In genomic region chr1:74859223-74859984, GRCm38 (mm10) we compare ENCODE assay signal across 14 mouse cellular contexts. TPM values are rescaled to one million over a fixed set of nuclear protein-coding genes. Genes with fewer than 3 reads are reported as not detected.
A peak's percentile ranks its signal among the peaks of the same experiment; 100 is the strongest.
DNase-seq lines count a peak whose midpoint lies in the region; ATAC-seq and TF ChIP-seq lines count a peak whose summit lies in the region.
"Had no signal": no experiment of that assay in that cellular context is flagged by ENCODE, and none has a peak within 500 bp of the region (broad histone marks: within the 10 kb centered on the region; RNA-seq: fewer than 3 reads in every experiment).

No protein-coding gene starts in this region.

- peak overlapping the region; percentile 81 for H3K4me2 ChIP-seq in hindbrain, embryonic 16.5 days (ENCODE audit: low read length)
- H3K4me2 ChIP-seq in neural tube, embryonic 14.5 days (ENCODE audit: low read depth, low read length): peak overlapping the region; percentile 83

- peak in 1 of 2 experiments; percentile 39 for DNase-seq in layer of hippocampus, adult 2 months (ENCODE audit: low spot score in 2 of 2)
- DNase-seq in layer of hippocampus, adult 9-11 months: no peak
- peak; percentile 42 for DNase-seq in brain, embryonic 14.5 days (ENCODE audit: low read depth)
- DNase-seq in yolk sac, embryonic 10.5 days (ENCODE audit: low spot score): no peak
- no peak for DNase-seq in frontal cortex, postnatal 25 days (ENCODE audit: low spot score in 2 of 2)
- no peak for DNase-seq in heart, embryonic 10.5 days (ENCODE audit: low spot score)
- DNase-seq: adrenal gland, adult 8-10 months; kidney, adult 2 months; lung, postnatal 4 days had no signal

- no peak for TF ChIP-seq CTCF in layer of hippocampus, adult 2 months (conservative IDR thresholded peaks at IDR 0.05)
- TF ChIP-seq CTCF in brain, embryonic 14.5 days (IDR thresholded peaks at IDR 0.05; ENCODE audit: borderline replicate concordance, extremely low read depth, insufficient read depth, insufficient read length): no peak

- no peak for TF ChIP-seq POLR2A in brain, embryonic 14.5 days (IDR thresholded peaks at IDR 0.05; ENCODE audit: borderline replicate concordance, extremely low read depth, insufficient read depth, insufficient read length, poor library complexity, severe bottlenecking)

- H3K9ac ChIP-seq in hindbrain, embryonic 16.5 days (ENCODE audit: low read depth, low read length): no peak overlapping the region
- H3K9ac ChIP-seq in neural tube, embryonic 14.5 days (replicated peaks; ENCODE audit: low read depth, low read length): 0 out of 2 replicates have a peak overlapping the region, but pooled peaks have one; percentile 68
- H3K9ac ChIP-seq: heart, embryonic 12.5 days; limb, embryonic 12.5 days; stomach, embryonic 15.5 days had no signal

- peak overlapping the region; percentile 70 for H3K4me3 ChIP-seq in layer of hippocampus, adult 2 months
- H3K4me3 ChIP-seq in hindbrain, embryonic 16.5 days (ENCODE audit: low read length): peak overlapping the region; percentile 94
- peak overlapping the region; percentile 94 for H3K4me3 ChIP-seq in neural tube, embryonic 14.5 days (ENCODE audit: low read depth, low read length)
- H3K4me3 ChIP-seq in heart, embryonic 10.5 days: no peak overlapping the region

- H3K27me3 ChIP-seq in hindbrain, embryonic 16.5 days (replicated peaks; ENCODE audit: control insufficient read depth, insufficient read depth, low read length): no peaks in the 10 kb centered on the region
- peaks cover 11% of the 10 kb centered on the region; the same call in 1 of the 2 replicates for H3K27me3 ChIP-seq in neural tube, embryonic 14.5 days (ENCODE audit: control insufficient read depth, insufficient read depth, low read length)
- peaks cover 67% of the 10 kb centered on the region for H3K27me3 ChIP-seq in heart, embryonic 10.5 days (ENCODE audit: insufficient read depth, poor library complexity, severe bottlenecking)

- peaks cover 16% of the 10 kb centered on the region for H3K4me1 ChIP-seq in hindbrain, embryonic 16.5 days (ENCODE audit: control insufficient read depth, insufficient read depth, low read depth, low read length)
- peaks cover 22% of the 10 kb centered on the region for H3K4me1 ChIP-seq in neural tube, embryonic 14.5 days (ENCODE audit: control insufficient read depth, insufficient read depth, low read length)
- H3K4me1 ChIP-seq in heart, embryonic 10.5 days: peaks cover 28% of the 10 kb centered on the region

- H3K36me3 ChIP-seq in hindbrain, embryonic 16.5 days (ENCODE audit: control insufficient read depth, insufficient read depth, low read length): no peaks in the 10 kb centered on the region
- no peaks in the 10 kb centered on the region for H3K36me3 ChIP-seq in neural tube, embryonic 14.5 days (ENCODE audit: control insufficient read depth, insufficient read depth, low read length)
- H3K36me3 ChIP-seq in heart, embryonic 10.5 days: no peaks in the 10 kb centered on the region
- H3K36me3 ChIP-seq: heart, embryonic 12.5 days; limb, embryonic 12.5 days; stomach, embryonic 15.5 days had no signal

- 41% methylated on average over 6 of the region's 6 CpGs for WGBS in hindbrain, embryonic 16.5 days
- 34% methylated on average over 6 of the region's 6 CpGs for WGBS in neural tube, embryonic 14.5 days
- WGBS in heart, embryonic 10.5 days: 43% methylated on average over 6 of the region's 6 CpGs

- H3K9me3 ChIP-seq in hindbrain, embryonic 16.5 days (ENCODE audit: control insufficient read depth, low read length): no peaks in the 10 kb centered on the region
- no peaks in the 10 kb centered on the region for H3K9me3 ChIP-seq in neural tube, embryonic 14.5 days (ENCODE audit: control insufficient read depth, low read length)
- H3K9me3 ChIP-seq in heart, embryonic 10.5 days: no peaks in the 10 kb centered on the region
- H3K9me3 ChIP-seq: heart, embryonic 12.5 days; limb, embryonic 12.5 days; stomach, embryonic 15.5 days had no signal

- peak overlapping the region; percentile 94 for H3K27ac ChIP-seq in layer of hippocampus, adult 2 months
- peak overlapping the region; percentile 69 for H3K27ac ChIP-seq in hindbrain, embryonic 16.5 days (ENCODE audit: low read depth, low read length)
- peak overlapping the region; percentile 48; the same call in 1 of the 2 replicates for H3K27ac ChIP-seq in neural tube, embryonic 14.5 days (ENCODE audit: low read depth, low read length)
- no peak overlapping the region for H3K27ac ChIP-seq in heart, embryonic 10.5 days
- H3K27ac ChIP-seq: limb, embryonic 12.5 days; stomach, embryonic 15.5 days had no signal

- no peak for ATAC-seq in hindbrain, embryonic 16.5 days
- ATAC-seq in neural tube, embryonic 14.5 days (ENCODE audit: low read depth): no peak

RNA-seq across cellular contexts. Expression of gene Cdk5r2, which starts 4.7 kb away (rescaled TPM):
- 100 to 1,000 TPM; 193 to 196 TPM for total RNA-seq in layer of hippocampus, adult 2 months (2021)
- 51.5 and 90.9 TPM in 2 replicates for polyA plus RNA-seq in brain, embryonic 14.5 days (2012; rRNA removed)
- 8.4 and 9.4 TPM in 2 replicates for polyA plus RNA-seq in hindbrain, embryonic 16.5 days (2015; fragmentation: Nextera tagmentation; extraction: Ambion mirVana)
- 14.4 and 19.6 TPM in 2 replicates for polyA plus RNA-seq in neural tube, embryonic 14.5 days (2014; fragmentation: Nextera tagmentation; extraction: Ambion mirVana)
- polyA plus RNA-seq in heart, embryonic 10.5 days (2016; fragmentation: Nextera tagmentation; extraction: Ambion mirVana): not detected in 2 replicates
- polyA plus RNA-seq: heart, embryonic 12.5 days; limb, embryonic 12.5 days had no signal

RNA-seq across cellular contexts. Expression of gene Fev, which starts 25.8 kb away (rescaled TPM):
- total RNA-seq in layer of hippocampus, adult 2 months (2021): not detected
- polyA plus RNA-seq in brain, embryonic 14.5 days (2012; rRNA removed): 0.47 and 3.4 TPM in 2 replicates
- polyA plus RNA-seq in hindbrain, embryonic 16.5 days (2015; fragmentation: Nextera tagmentation; extraction: Ambion mirVana): 2.9 and 3.3 TPM in 2 replicates
- not detected in 2 replicates for polyA plus RNA-seq in neural tube, embryonic 14.5 days (2014; fragmentation: Nextera tagmentation; extraction: Ambion mirVana)
- polyA plus RNA-seq in heart, embryonic 10.5 days (2016; fragmentation: Nextera tagmentation; extraction: Ambion mirVana): 1.2 and 1.4 TPM in 2 replicates
- polyA plus RNA-seq: kidney, adult 2 months had no signal

RNA-seq across cellular contexts. Expression of gene Cryba2, which starts 33.5 kb away (rescaled TPM):
- total RNA-seq in layer of hippocampus, adult 2 months (2021): not detected
- 0.44 and 1.1 TPM in 2 replicates for polyA plus RNA-seq in brain, embryonic 14.5 days (2012; rRNA removed)
- 1.4 and 2.1 TPM in 2 replicates for polyA plus RNA-seq in hindbrain, embryonic 16.5 days (2015; fragmentation: Nextera tagmentation; extraction: Ambion mirVana)
- polyA plus RNA-seq in neural tube, embryonic 14.5 days (2014; fragmentation: Nextera tagmentation; extraction: Ambion mirVana): 0.40 and 1.7 TPM in 2 replicates
- not detected in 2 replicates for polyA plus RNA-seq in heart, embryonic 10.5 days (2016; fragmentation: Nextera tagmentation; extraction: Ambion mirVana)
- polyA plus RNA-seq: heart, embryonic 12.5 days; kidney, adult 2 months; limb, embryonic 12.5 days had no signal
